Mouse (Mus musculus) heart, adult 2 months (tissue): ENCODE results near the gene Ly6g6e.

ENCODE experiments used
- CTCF ChIP-seq: fragments of 200-600 bp; IDR thresholded peaks from 2 replicates; pipeline ENCODE4 v1.8.1; 2022; ENCODE audit warnings: antibody characterized with exemption, mild to moderate bottlenecking, moderate library complexity
- EP300 ChIP-seq: fragments of 200-500 bp; IDR thresholded peaks from 2 replicates; pipeline ENCODE4 v1.6.1; 2011; ENCODE audit warnings: low read depth, low read length, control low read depth; ENCODE audit not compliant: insufficient read depth
- POLR2A ChIP-seq: fragments of 200-500 bp; IDR thresholded peaks from 2 replicates; pipeline ENCODE4 v1.6.1; 2011; ENCODE audit warnings: mild to moderate bottlenecking, low read depth, low read length, control low read depth; ENCODE audit not compliant: insufficient read depth

- TF ChIP-seq EP300: no peak
- no peak for TF ChIP-seq POLR2A
- no peak for TF ChIP-seq CTCF
Measured at GRCm38 (mm10) chr17:35104754-35105153, 28.1 kb downstream of the Ly6g6e start.
